Mouse (Mus musculus) bone marrow, adult 2 months (tissue): ENCODE measurements around the gene Crocc2.

Experiments
- CTCF ChIP-seq: fragments of 200-500 bp; IDR thresholded peaks from 2 replicates; pipeline ENCODE4 v1.5.1; 2011; ENCODE audit warnings: low read length, control low read depth; ENCODE audit not compliant: control insufficient read depth, insufficient read depth
- POLR2A ChIP-seq: fragments of 200-500 bp; IDR thresholded peaks from 2 replicates; pipeline ENCODE4 v1.6.1; 2011; ENCODE audit warnings: low read depth, mild to moderate bottlenecking, control low read depth, low read length, borderline replicate concordance; ENCODE audit not compliant: control insufficient read depth

- TF ChIP-seq CTCF (no peak), POLR2A (no peak)
These were observed 33.4 kb upstream of the Crocc2 start, which contains the start of gene Agxt for GRCm38 (mm10) chr1:93135036-93135526.
